Mouse (Mus musculus) heart, embryonic 11.5 days (tissue): ENCODE measurements around the gene Abca12. TPM values are rescaled to one million over a fixed set of nuclear protein-coding genes. Genes with fewer than 3 reads are reported as not detected.

Experiments used
- ATAC-seq: fragments of 200-750 bp; cut with Nextera tagmentation; replicated peaks from 2 replicates; pipeline ENCODE4 v1.8.0; 2017; ENCODE audit warnings: moderate library complexity; ENCODE audit not compliant: insufficient number of reproducible peaks, low FRiP score, low TSS enrichment
- H3K27ac ChIP-seq: fragments of 300-500 bp; sonication (generic); 2 replicates; pipeline ENCODE4 v1.5.1; 2014; ENCODE audit warnings: mild to moderate bottlenecking, low read depth, low read length
- H3K27me3 ChIP-seq: fragments of 300-500 bp; sonication (generic); 2 replicates; pipeline ENCODE4 v1.6.1; 2014; ENCODE audit warnings: mild to moderate bottlenecking, low read length, mixed read lengths; ENCODE audit not compliant: control insufficient read depth, insufficient read depth
- H3K36me3 ChIP-seq: fragments of 300-500 bp; sonication (generic); 2 replicates; pipeline ENCODE4 v1.6.1; 2014; ENCODE audit warnings: mild to moderate bottlenecking, low read length, moderate library complexity, mixed read lengths; ENCODE audit not compliant: control insufficient read depth, insufficient read depth
- H3K4me1 ChIP-seq: fragments of 300-500 bp; sonication (generic); 2 replicates; pipeline ENCODE4 v1.6.1; 2014; ENCODE audit warnings: low read length; ENCODE audit not compliant: control insufficient read depth, insufficient read depth
- H3K4me2 ChIP-seq: fragments of 300-500 bp; sonication (generic); 2 replicates; pipeline ENCODE4 v1.6.1; 2014; ENCODE audit warnings: mild to moderate bottlenecking, moderate library complexity
- H3K4me3 ChIP-seq: fragments of 300-500 bp; sonication (generic); 2 replicates; pipeline ENCODE4 v1.5.1; 2014; ENCODE audit warnings: low read depth, low read length
- H3K9ac ChIP-seq: fragments of 300-500 bp; sonication (generic); 2 replicates; pipeline ENCODE4 v1.6.1; 2014; ENCODE audit warnings: mild to moderate bottlenecking, low read depth, low read length, moderate library complexity
- H3K9me3 ChIP-seq: fragments of 300-500 bp; sonication (generic); replicated peaks from 2 replicates; pipeline ENCODE4 v1.6.1; 2016; ENCODE audit warnings: low read length; ENCODE audit not compliant: control insufficient read depth
- WGBS: fragments of 180-500 bp; shearing (Covaris S2); extraction: QIAGEN DNeasy Blood & Tissue Kit; methylation state at CpG from one replicate; pipeline ENCODE4 v1.1.7; 2014; ENCODE audit not compliant: insufficient replicate concordance; 5-methylcytosine and 5-hydroxymethylcytosine counted together
- polyA plus RNA-seq: library from polyadenylated mRNA; unstranded; fragments of >200 nt; fragmentation: Nextera tagmentation; extraction: Ambion mirVana; gene quantifications from 2 replicates; pipeline ENCODE4 v1.2.1, GENCODE M21; 2014

Gene Abca12
- polyA plus RNA-seq = 0.06 TPM in 1 of 2 replicates, not detected in the other

DNA sequence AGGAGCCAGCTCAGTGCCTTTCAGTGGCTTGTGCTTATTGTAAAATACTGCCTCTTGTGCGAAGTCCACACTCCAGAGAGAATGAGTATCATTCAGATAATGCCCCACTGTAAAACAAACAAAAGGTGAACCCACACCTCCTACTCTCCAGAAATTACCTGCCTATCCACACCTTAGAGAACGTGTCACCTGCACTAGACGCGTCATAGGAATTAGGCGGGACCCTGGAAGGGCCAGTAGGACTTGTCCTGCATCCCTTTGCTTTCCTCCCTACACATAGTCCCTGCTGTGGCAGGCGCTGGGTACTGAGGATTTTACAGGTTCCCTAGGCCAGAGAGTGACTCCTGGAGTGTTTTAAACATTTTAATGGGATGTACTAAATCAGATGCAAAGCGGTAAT, at the start of gene Abca12:
TSS of gene Abca12 (minus strand) at position 101 of the 400 bp plus-strand sequence.
- no peak for ATAC-seq
- no peaks in the 10 kb centered on the region for H3K9me3 ChIP-seq
- H3K27me3 ChIP-seq = no peaks in the 10 kb centered on the region
- H3K27ac ChIP-seq = no peak within 1 kb of the TSS
- H3K4me3 ChIP-seq = no peak within 1 kb of the TSS
- H3K9ac ChIP-seq = no peak within 1 kb of the TSS
- H3K36me3 ChIP-seq = no peaks in the 10 kb centered on the region
- H3K4me1 ChIP-seq = no peaks in the 10 kb centered on the region
- H3K4me2 ChIP-seq = no peak within 1 kb of the TSS
- WGBS = 82% methylated on average over 7 of the region's 7 CpGs

GRCm38 (mm10) chr1:71457961-71458360, 43.3 kb upstream of the Abca12 start:
- Histone ChIP-seq H3K36me3 (no peaks in the 10 kb centered on the region), H3K4me1 (no peaks in the 10 kb centered on the region), H3K27ac (no peak overlapping the region), H3K9me3 (no peaks in the 10 kb centered on the region), H3K4me2 (no peak overlapping the region), H3K9ac (no peak overlapping the region), H3K27me3 (no peaks in the 10 kb centered on the region), H3K4me3 (no peak overlapping the region)
- no peak for ATAC-seq
- 56% methylated on average over 3 of the region's 3 CpGs for WGBS

DNA sequence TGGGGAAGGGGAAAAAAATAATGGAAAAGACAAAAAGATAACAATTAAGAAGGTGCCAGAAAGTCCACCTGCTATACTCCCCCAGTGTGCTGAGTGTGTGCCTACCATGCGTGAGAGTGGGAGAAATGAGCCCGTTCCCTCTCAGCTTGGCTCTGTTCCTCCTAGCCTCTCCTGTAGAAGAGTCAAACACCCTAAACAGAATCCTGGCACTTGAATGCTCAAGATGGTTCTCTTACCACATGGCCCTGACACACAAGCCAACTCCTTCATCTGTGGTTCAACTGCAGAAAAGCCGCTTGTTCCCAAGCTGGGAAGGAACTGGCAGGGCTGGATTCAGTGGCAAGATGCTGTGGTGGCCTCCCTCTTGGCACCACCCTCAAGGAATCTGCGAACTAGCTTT, 32.7 kb upstream of the Abca12 start:
- H3K27ac ChIP-seq = no peak overlapping the region
- no peak overlapping the region for H3K4me2 ChIP-seq
- H3K4me3 ChIP-seq = no peak overlapping the region
- no peaks in the 10 kb centered on the region for H3K36me3 ChIP-seq
- WGBS = 88% methylated on average over 4 of the region's 4 CpGs
- H3K9ac ChIP-seq = no peak overlapping the region
- ATAC-seq = no peak
- no peaks in the 10 kb centered on the region for H3K4me1 ChIP-seq
- H3K9me3 ChIP-seq = no peaks in the 10 kb centered on the region
- no peaks in the 10 kb centered on the region for H3K27me3 ChIP-seq

GRCm38 (mm10) chr1:71421741-71422333, 7.1 kb upstream of the Abca12 start:
- no peak overlapping the region for H3K9ac ChIP-seq
- ATAC-seq = no peak
- H3K9me3 ChIP-seq = no peaks in the 10 kb centered on the region
- no peak overlapping the region for H3K27ac ChIP-seq
- H3K36me3 ChIP-seq = no peaks in the 10 kb centered on the region
- H3K4me3 ChIP-seq = no peak overlapping the region
- 71% methylated on average over 13 of the region's 13 CpGs for WGBS
- no peak overlapping the region for H3K4me2 ChIP-seq
- no peaks in the 10 kb centered on the region for H3K27me3 ChIP-seq
- no peaks in the 10 kb centered on the region for H3K4me1 ChIP-seq

- 85% methylated on average over 5 of the region's 5 CpGs for WGBS
- Histone ChIP-seq H3K4me1 (no peaks in the 10 kb centered on the region), H3K9ac (no peak overlapping the region), H3K27ac (no peak overlapping the region), H3K9me3 (no peaks in the 10 kb centered on the region), H3K4me2 (no peak overlapping the region), H3K4me3 (no peak overlapping the region), H3K27me3 (no peaks in the 10 kb centered on the region), H3K36me3 (no peaks in the 10 kb centered on the region)
- no peak for ATAC-seq
These were observed 3.8 kb upstream of the Abca12 start for GRCm38 (mm10) chr1:71418467-71418866.

DNA sequence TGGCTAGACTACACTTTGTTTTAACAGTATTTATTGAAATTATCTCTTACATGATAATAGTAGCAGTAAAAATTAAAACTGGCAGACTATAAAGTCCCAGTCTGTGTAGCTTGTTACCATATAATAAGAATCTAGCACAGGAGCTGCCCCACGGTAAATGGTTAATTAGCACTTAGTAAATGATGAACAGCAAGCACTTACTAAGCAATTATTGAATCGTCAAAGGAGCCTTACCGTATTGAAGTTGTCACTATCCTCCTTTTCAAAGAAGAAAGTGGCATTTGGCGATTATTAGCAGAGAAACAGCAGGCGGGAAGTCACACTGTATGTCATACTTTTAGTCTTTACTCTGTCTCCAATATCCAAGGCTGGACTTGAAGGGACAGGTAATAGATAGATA, 3.2 kb upstream of the Abca12 start:
- H3K9me3 ChIP-seq = no peaks in the 10 kb centered on the region
- H3K4me1 ChIP-seq = no peaks in the 10 kb centered on the region
- H3K4me2 ChIP-seq = no peak overlapping the region
- H3K9ac ChIP-seq = no peak overlapping the region
- no peaks in the 10 kb centered on the region for H3K36me3 ChIP-seq
- H3K27ac ChIP-seq = no peak overlapping the region
- ATAC-seq = no peak
- no peak overlapping the region for H3K4me3 ChIP-seq
- WGBS = 82% methylated on average over 5 of the region's 5 CpGs
- H3K27me3 ChIP-seq = no peaks in the 10 kb centered on the region

GRCm38 (mm10) chr1:71414084-71414483, 626 bp downstream of the Abca12 start:
- Histone ChIP-seq H3K27me3 (no peaks in the 10 kb centered on the region), H3K27ac (no peak overlapping the region), H3K4me1 (no peaks in the 10 kb centered on the region), H3K4me3 (no peak overlapping the region), H3K9ac (no peak overlapping the region), H3K4me2 (no peak overlapping the region), H3K36me3 (no peaks in the 10 kb centered on the region), H3K9me3 (no peaks in the 10 kb centered on the region)
- WGBS = 67% methylated on average over 5 of the region's 6 CpGs
- ATAC-seq = no peak

GRCm38 (mm10) chr1:71413114-71413513, 1.6 kb downstream of the Abca12 start:
- H3K9me3 ChIP-seq = no peaks in the 10 kb centered on the region
- no peak for ATAC-seq
- H3K27me3 ChIP-seq = no peaks in the 10 kb centered on the region
- H3K36me3 ChIP-seq = no peaks in the 10 kb centered on the region
- 79% methylated on average over 11 of the region's 11 CpGs for WGBS
- no peak overlapping the region for H3K27ac ChIP-seq
- H3K4me2 ChIP-seq = no peak overlapping the region
- H3K4me1 ChIP-seq = no peaks in the 10 kb centered on the region
- no peak overlapping the region for H3K9ac ChIP-seq
- no peak overlapping the region for H3K4me3 ChIP-seq

GRCm38 (mm10) chr1:71407711-71408110, 7.0 kb downstream of the Abca12 start:
- Histone ChIP-seq H3K36me3 (no peaks in the 10 kb centered on the region), H3K4me3 (no peak overlapping the region), H3K27ac (no peak overlapping the region), H3K9me3 (no peaks in the 10 kb centered on the region), H3K4me1 (no peaks in the 10 kb centered on the region), H3K9ac (no peak overlapping the region), H3K4me2 (no peak overlapping the region), H3K27me3 (no peaks in the 10 kb centered on the region)
- whole genome bisulfite sequencing = 62% methylated on average over 7 of the region's 7 CpGs
- no peak for ATAC-seq
